Mouse (Mus musculus) bone marrow macrophage, adult 2 months (primary cell): ENCODE measurements around the gene Xkr8.

ENCODE experiments used
- CTCF ChIP-seq: IDR thresholded peaks from 2 replicates; pipeline ENCODE4 v1.5.1; 2012; ENCODE audit warnings: low read depth, mild to moderate bottlenecking, low read length, moderate library complexity
- POLR2A ChIP-seq: IDR thresholded peaks from 2 replicates; pipeline ENCODE4 v1.6.1; 2012; ENCODE audit warnings: mild to moderate bottlenecking, low read depth, low read length, borderline replicate concordance

DNA sequence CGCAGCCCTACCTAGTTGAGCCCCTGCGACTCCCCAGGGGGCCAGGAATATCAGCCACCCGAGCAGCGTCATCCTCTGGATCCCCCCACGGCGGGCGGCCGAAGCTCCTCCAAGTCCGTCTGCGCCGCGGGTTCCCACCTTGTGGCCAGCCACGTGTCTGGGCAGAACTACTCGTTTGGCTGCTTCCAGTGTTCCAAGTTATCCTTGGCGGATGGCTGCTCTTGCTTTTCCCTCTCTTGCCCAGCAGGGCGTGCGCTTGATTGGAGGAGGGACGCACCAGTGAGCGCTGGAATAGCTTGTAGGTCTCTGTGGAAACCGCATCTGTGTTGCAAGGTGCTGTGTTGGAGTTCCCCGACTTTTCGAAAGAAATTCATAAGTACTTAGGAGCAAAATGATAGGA, 24.6 kb upstream of the Xkr8 start, which contains the start of gene Smpdl3b:
- TF ChIP-seq CTCF: no peak
- no peak for TF ChIP-seq POLR2A
